Mouse (Mus musculus) splenic B cell, adult 2 months (primary cell): ENCODE data around the gene Bicc1.

ENCODE experiments used
- DNase-seq: peaks from one replicate; pipeline ENCODE4 v3.0.0-alpha.2; 2011; ENCODE audit warnings: low read depth, low spot score
- H3K27me3 ChIP-seq: 2 replicates; pipeline ENCODE4 v1.6.1; 2012; ENCODE audit warnings: mild to moderate bottlenecking, low read length, moderate library complexity, mixed read lengths; ENCODE audit not compliant: control insufficient read depth, poor library complexity, insufficient read depth, severe bottlenecking
- H3K36me3 ChIP-seq: 2 replicates; pipeline ENCODE4 v1.6.1; 2012; ENCODE audit warnings: mild to moderate bottlenecking, low read length, moderate library complexity, mixed read lengths; ENCODE audit not compliant: control insufficient read depth, poor library complexity, insufficient read depth, severe bottlenecking

Gene Bicc1

GRCm38 (mm10) chr10:71120769-71121165 lies 38.7 kb downstream of the Bicc1 start:
- no peak for DNase-seq
- H3K27me3 ChIP-seq: no peaks in the 10 kb centered on the region
- H3K36me3 ChIP-seq: no peaks in the 10 kb centered on the region

- no peaks in the 10 kb centered on the region for H3K27me3 ChIP-seq
- no peak for DNase-seq
- no peaks in the 10 kb centered on the region for H3K36me3 ChIP-seq
Measured at GRCm38 (mm10) chr10:71120121-71120768, 39.3 kb downstream of the Bicc1 start.

GRCm38 (mm10) chr10:71119120-71119847 lies 40.2 kb downstream of the Bicc1 start:
- H3K27me3 ChIP-seq: no peaks in the 10 kb centered on the region
- H3K36me3 ChIP-seq: no peaks in the 10 kb centered on the region
- no peak for DNase-seq

GRCm38 (mm10) chr10:71117766-71118165 lies 41.7 kb downstream of the Bicc1 start:
- Histone ChIP-seq H3K36me3 (no peaks in the 10 kb centered on the region), H3K27me3 (no peaks in the 10 kb centered on the region)
- no peak for DNase-seq

GRCm38 (mm10) chr10:71114260-71114920 lies 45.1 kb downstream of the Bicc1 start:
- Histone ChIP-seq H3K27me3 (no peaks in the 10 kb centered on the region), H3K36me3 (no peaks in the 10 kb centered on the region)
- DNase-seq: no peak

GRCm38 (mm10) chr10:71106491-71107205 lies 52.9 kb downstream of the Bicc1 start:
- no peaks in the 10 kb centered on the region for H3K36me3 ChIP-seq
- DNase-seq: no peak
- no peaks in the 10 kb centered on the region for H3K27me3 ChIP-seq

- Histone ChIP-seq H3K36me3 (no peaks in the 10 kb centered on the region), H3K27me3 (no peaks in the 10 kb centered on the region)
- no peak for DNase-seq
Measured at GRCm38 (mm10) chr10:71104791-71105190, 54.7 kb downstream of the Bicc1 start.

GRCm38 (mm10) chr10:71100815-71101499 lies 58.5 kb downstream of the Bicc1 start:
- no peaks in the 10 kb centered on the region for H3K36me3 ChIP-seq
- DNase-seq: no peak
- no peaks in the 10 kb centered on the region for H3K27me3 ChIP-seq

- DNase-seq: no peak
- H3K36me3 ChIP-seq: no peaks in the 10 kb centered on the region
Measured at GRCm38 (mm10) chr10:71094707-71095254, 64.7 kb downstream of the Bicc1 start.

GRCm38 (mm10) chr10:71093312-71093711 lies 66.2 kb downstream of the Bicc1 start:
- DNase-seq: no peak

More at GRCm38 (mm10) chr10:71094707-71095254, 64.7 kb downstream of the Bicc1 start:
- peaks cover 1% of the 10 kb centered on the region; the same call in 1 of the 2 replicates for H3K27me3 ChIP-seq

GRCm38 (mm10) chr10:71087359-71087716 lies 72.2 kb downstream of the Bicc1 start:
- H3K27me3 ChIP-seq: peaks cover 1% of the 10 kb centered on the region; the same call in 1 of the 2 replicates
- H3K36me3 ChIP-seq: no peaks in the 10 kb centered on the region
- no peak for DNase-seq

More at GRCm38 (mm10) chr10:71093312-71093711, 66.2 kb downstream of the Bicc1 start:
- H3K36me3 ChIP-seq: no peaks in the 10 kb centered on the region
- peaks cover 1% of the 10 kb centered on the region; the same call in 1 of the 2 replicates for H3K27me3 ChIP-seq

GRCm38 (mm10) chr10:71086571-71087358 lies 72.7 kb downstream of the Bicc1 start:
- no peaks in the 10 kb centered on the region for H3K27me3 ChIP-seq
- DNase-seq: no peak
- H3K36me3 ChIP-seq: no peaks in the 10 kb centered on the region

- Histone ChIP-seq H3K36me3 (no peaks in the 10 kb centered on the region), H3K27me3 (no peaks in the 10 kb centered on the region)
- no peak for DNase-seq
Measured at GRCm38 (mm10) chr10:71082986-71083385, 76.5 kb downstream of the Bicc1 start.
